In genomic region chr12:87325452-87325851, GRCm38 (mm10) we compare ENCODE assay signal across 29 mouse cellular contexts. TPM values are rescaled to one million over a fixed set of nuclear protein-coding genes. Genes with fewer than 3 reads are reported as not detected.
"Had no signal": no experiment of that assay in that cellular context is flagged by ENCODE, and none has a peak within 500 bp of the region (broad histone marks: within the 10 kb centered on the region; RNA-seq: fewer than 3 reads in every experiment).

No protein-coding gene starts in this region.

- H3K9ac ChIP-seq: heart, embryonic 12.5 days; hindbrain, embryonic 12.5 days; hindbrain, embryonic 14.5 days; kidney, embryonic 15.5 days; limb, embryonic 12.5 days; liver, embryonic 13.5 days had no signal

- H3K27ac ChIP-seq: heart, embryonic 10.5 days; hindbrain, embryonic 10.5 days; hindbrain, embryonic 12.5 days; hindbrain, embryonic 14.5 days; kidney, embryonic 15.5 days; kidney, postnatal 0 days; limb, embryonic 10.5 days; limb, embryonic 12.5 days; liver, embryonic 13.5 days had no signal

- ATAC-seq: hindbrain, embryonic 16.5 days; intestine, embryonic 16.5 days had no signal

- H3K9me3 ChIP-seq: heart, embryonic 10.5 days; heart, embryonic 12.5 days; hindbrain, embryonic 10.5 days; hindbrain, embryonic 12.5 days; kidney, embryonic 15.5 days; limb, embryonic 10.5 days; limb, embryonic 12.5 days; liver, embryonic 13.5 days had no signal

- H3K36me3 ChIP-seq: limb, embryonic 12.5 days had no signal

- DNase-seq: gastrocnemius, postnatal 14 days; gastrocnemius, postnatal 36 days; heart, adult 18-20 months; heart, postnatal 10 days; heart, postnatal 4 days; kidney, adult 11 months; kidney, adult 8-10 months; kidney, postnatal 14 days; kidney, postnatal 36 days; layer of hippocampus, adult 9-11 months; layer of hippocampus, postnatal 36 days; liver; liver, embryonic 13.5 days had no signal

- H3K4me2 ChIP-seq: heart, embryonic 12.5 days; hindbrain, embryonic 12.5 days; hindbrain, embryonic 14.5 days; kidney, embryonic 15.5 days; limb, embryonic 12.5 days; liver, embryonic 11.5 days; liver, embryonic 13.5 days had no signal

- H3K4me3 ChIP-seq: heart, embryonic 10.5 days; heart, embryonic 12.5 days; hindbrain, embryonic 10.5 days; hindbrain, embryonic 12.5 days; kidney, embryonic 15.5 days; limb, embryonic 10.5 days; limb, embryonic 12.5 days; liver, embryonic 13.5 days had no signal

- H3K27me3 ChIP-seq: heart, embryonic 12.5 days; hindbrain, embryonic 12.5 days; kidney, embryonic 15.5 days; limb, embryonic 12.5 days; liver, embryonic 13.5 days had no signal

- H3K4me1 ChIP-seq: hindbrain, embryonic 12.5 days; kidney, embryonic 15.5 days had no signal

RNA-seq across cellular contexts. Expression of gene Ism2, which starts 25.9 kb away (rescaled TPM):
- total RNA-seq: gastrocnemius, adult 18-20 months; gastrocnemius, adult 8-10 months; gastrocnemius, postnatal 36 days; heart, adult 18-20 months; heart, adult 8-10 months; heart, postnatal 25 days had no signal
